Comparison of ENCODE assay signal across 29 mouse cellular contexts in the genomic region with DNA sequence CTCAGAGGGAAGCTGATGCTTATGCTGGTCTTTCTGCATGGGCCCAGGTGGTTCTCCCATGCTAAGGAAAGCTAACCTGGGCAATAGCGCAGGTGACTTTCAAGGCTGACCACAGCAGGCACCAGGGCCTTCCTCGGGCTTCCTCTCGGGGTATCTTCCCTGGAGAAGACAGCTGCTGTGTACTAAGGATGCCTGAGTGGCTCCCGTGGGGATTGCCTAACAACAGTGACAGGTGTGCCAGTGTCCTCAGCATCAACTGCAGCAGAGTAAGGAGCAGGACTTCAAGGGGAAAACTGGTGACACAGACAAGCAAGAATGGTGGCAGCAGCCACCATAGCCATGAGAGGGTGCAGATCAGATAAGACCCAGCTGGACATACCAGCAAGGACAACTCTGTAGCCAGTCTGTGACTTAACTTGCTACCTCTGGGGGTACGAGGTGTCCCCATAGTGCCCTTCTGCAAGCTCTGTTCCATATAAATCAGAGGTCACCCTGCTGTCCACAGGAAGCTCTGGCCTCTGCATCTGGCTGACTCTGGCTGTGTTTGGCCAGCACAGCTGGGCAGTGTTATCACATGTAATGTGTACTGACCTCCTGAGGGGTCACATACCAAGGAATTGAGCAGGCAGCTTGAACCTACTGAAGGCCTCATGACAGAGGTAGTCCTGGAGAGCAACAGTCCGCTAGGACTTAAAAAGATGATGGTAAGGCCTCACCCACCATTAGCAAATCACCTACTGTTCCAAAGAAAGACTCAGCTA. TPM values are rescaled to one million over a fixed set of nuclear protein-coding genes. Genes with fewer than 3 reads are reported as not detected.
DNase-seq lines count a peak whose midpoint lies in the region; ATAC-seq lines count a peak whose summit lies in the region.
"Had no signal": no experiment of that assay in that cellular context is flagged by ENCODE, and none has a peak within 500 bp of the region (broad histone marks: within the 10 kb centered on the region; RNA-seq: fewer than 3 reads in every experiment).

No protein-coding gene starts in this region.

- H3K4me2 ChIP-seq in heart, embryonic 11.5 days: no peak overlapping the region
- H3K4me2 ChIP-seq: embryonic facial prominence, embryonic 15.5 days; forebrain, embryonic 13.5 days; heart, embryonic 15.5 days; hindbrain, embryonic 12.5 days; limb, embryonic 12.5 days; liver, embryonic 15.5 days; lung, embryonic 15.5 days; midbrain, embryonic 11.5 days; neural tube, embryonic 12.5 days had no signal

- no peaks in the 10 kb centered on the region for H3K36me3 ChIP-seq in heart, embryonic 11.5 days (ENCODE audit: control insufficient read depth, insufficient read depth, low read length)
- H3K36me3 ChIP-seq in embryonic facial prominence, embryonic 10.5 days (replicated peaks): no peaks in the 10 kb centered on the region
- no peaks in the 10 kb centered on the region for H3K36me3 ChIP-seq in forebrain, embryonic 10.5 days (replicated peaks)
- H3K36me3 ChIP-seq: embryonic facial prominence, embryonic 15.5 days; heart, embryonic 15.5 days; hindbrain, embryonic 12.5 days; limb, embryonic 12.5 days; liver, embryonic 15.5 days; lung, embryonic 15.5 days; neural tube, embryonic 12.5 days had no signal

- H3K9me3 ChIP-seq in heart, embryonic 11.5 days (replicated peaks; ENCODE audit: control insufficient read depth, low read length): no peaks in the 10 kb centered on the region
- peaks cover 5% of the 10 kb centered on the region; the same call in 1 of the 2 replicates for H3K9me3 ChIP-seq in embryonic facial prominence, embryonic 10.5 days
- peaks cover 12% of the 10 kb centered on the region for H3K9me3 ChIP-seq in forebrain, embryonic 10.5 days
- H3K9me3 ChIP-seq: embryonic facial prominence, embryonic 15.5 days; heart, embryonic 15.5 days; liver, embryonic 15.5 days; lung, embryonic 15.5 days had no signal

- H3K4me3 ChIP-seq in heart, embryonic 11.5 days (ENCODE audit: low read depth, low read length): no peak overlapping the region
- H3K4me3 ChIP-seq in embryonic facial prominence, embryonic 10.5 days: no peak overlapping the region
- H3K4me3 ChIP-seq in forebrain, embryonic 10.5 days: no peak overlapping the region
- H3K4me3 ChIP-seq: embryonic facial prominence, embryonic 15.5 days; forebrain, embryonic 13.5 days; heart, embryonic 15.5 days; hindbrain, embryonic 12.5 days; limb, embryonic 12.5 days; liver, embryonic 15.5 days; lung, embryonic 15.5 days; neural tube, embryonic 12.5 days had no signal

- no peaks in the 10 kb centered on the region for H3K27me3 ChIP-seq in heart, embryonic 11.5 days (ENCODE audit: control insufficient read depth, insufficient read depth, low read length)
- no peaks in the 10 kb centered on the region for H3K27me3 ChIP-seq in embryonic facial prominence, embryonic 10.5 days (replicated peaks; ENCODE audit: low read depth, poor library complexity, severe bottlenecking)
- no peaks in the 10 kb centered on the region for H3K27me3 ChIP-seq in forebrain, embryonic 10.5 days (ENCODE audit: poor library complexity, severe bottlenecking)
- H3K27me3 ChIP-seq: embryonic facial prominence, embryonic 15.5 days; forebrain, embryonic 13.5 days; heart, embryonic 15.5 days; hindbrain, embryonic 12.5 days; limb, embryonic 12.5 days; liver, embryonic 15.5 days; lung, embryonic 15.5 days; neural tube, embryonic 12.5 days had no signal

- no peak for ATAC-seq in heart, embryonic 11.5 days (replicated peaks; ENCODE audit: insufficient number of reproducible peaks, low FRiP score, low TSS enrichment)
- ATAC-seq: forebrain, embryonic 13.5 days; hindbrain, postnatal 0 days; intestine, embryonic 16.5 days; midbrain, embryonic 16.5 days had no signal

- H3K9ac ChIP-seq in heart, embryonic 11.5 days (ENCODE audit: low read depth, low read length): no peak overlapping the region
- H3K9ac ChIP-seq: embryonic facial prominence, embryonic 15.5 days; forebrain, embryonic 13.5 days; heart, embryonic 15.5 days; hindbrain, embryonic 12.5 days; limb, embryonic 12.5 days; liver, embryonic 15.5 days; lung, embryonic 15.5 days; neural tube, embryonic 12.5 days had no signal

- peak; percentile 85 for DNase-seq in heart, adult 11 months
- DNase-seq in 3T3-L1 (ENCODE audit: low read depth, low spot score): peak; percentile 59
- DNase-seq in embryonic facial prominence, embryonic 10.5 days (ENCODE audit: low spot score): peak; percentile 26
- DNase-seq in skeletal muscle tissue, adult 2 months (ENCODE audit: low read depth, low spot score): peak; percentile 43
- DNase-seq in forebrain, embryonic 10.5 days (ENCODE audit: extremely low spot score, low spot score): no peak
- DNase-seq in spleen, adult 18-20 months: no peak
- DNase-seq: adrenal gland, postnatal 25 days; cerebellum, adult 18-20 months; cerebellum, postnatal 10 days; gastrocnemius, postnatal 10 days; kidney, adult 8-10 months; kidney, postnatal 4 days; layer of hippocampus, adult 9-11 months; right cerebral cortex, adult 18-20 months; thymus, postnatal 25 days had no signal

- no peak overlapping the region for H3K27ac ChIP-seq in heart, embryonic 11.5 days (ENCODE audit: low read depth, low read length)
- no peak overlapping the region for H3K27ac ChIP-seq in embryonic facial prominence, embryonic 10.5 days (replicated peaks)
- H3K27ac ChIP-seq in forebrain, embryonic 10.5 days: no peak overlapping the region
- H3K27ac ChIP-seq: embryonic facial prominence, embryonic 15.5 days; forebrain, embryonic 13.5 days; heart, embryonic 15.5 days; hindbrain, embryonic 12.5 days; hindbrain, postnatal 0 days; kidney, postnatal 0 days; limb, embryonic 12.5 days; liver, embryonic 15.5 days; lung, embryonic 15.5 days; neural tube, embryonic 12.5 days had no signal

- no peaks in the 10 kb centered on the region for H3K4me1 ChIP-seq in heart, embryonic 11.5 days (ENCODE audit: control insufficient read depth, insufficient read depth, low read length)
- H3K4me1 ChIP-seq in embryonic facial prominence, embryonic 10.5 days: peaks cover 28% of the 10 kb centered on the region
- H3K4me1 ChIP-seq in forebrain, embryonic 10.5 days: peaks cover 31% of the 10 kb centered on the region
- H3K4me1 ChIP-seq: embryonic facial prominence, embryonic 15.5 days; liver, embryonic 15.5 days had no signal

- 69% methylated on average over 6 of the region's 6 CpGs for WGBS in heart, embryonic 11.5 days (ENCODE audit: insufficient replicate concordance)
- 74% methylated on average over 6 of the region's 6 CpGs for WGBS in embryonic facial prominence, embryonic 10.5 days
- 84% methylated on average over 6 of the region's 6 CpGs for WGBS in forebrain, embryonic 10.5 days

RNA-seq across cellular contexts. Expression of a gene that starts 54.0 kb away (rescaled TPM):
- 8.9 and 9.9 TPM in 2 replicates for polyA plus RNA-seq in heart, embryonic 11.5 days (2014; fragmentation: Nextera tagmentation; extraction: Ambion mirVana)
- 24.9 and 25.5 TPM in 2 replicates for polyA plus RNA-seq in embryonic facial prominence, embryonic 10.5 days (2016; fragmentation: Nextera tagmentation; extraction: Ambion mirVana)
- polyA plus RNA-seq in forebrain, embryonic 10.5 days (2016; fragmentation: Nextera tagmentation; extraction: Ambion mirVana): 22.4 and 26.6 TPM in 2 replicates

Comparison
In these comparisons a context has a peak if more than half of its experiments do, and no peak if none do; other contexts are left out.
1. DNase-seq: peak in heart, adult 11 months (single experiment), 3T3-L1 (single experiment), embryonic facial prominence, embryonic 10.5 days (single experiment) and skeletal muscle tissue, adult 2 months (single experiment); none in forebrain, embryonic 10.5 days (single experiment) and spleen, adult 18-20 months (0 of 2).